Mouse (Mus musculus) urinary bladder, postnatal 36 days (tissue): ENCODE results near the gene Olfr893.
"Not testable (repeated sequence)": the region's sequence is repeated elsewhere in the genome, so short reads cannot be mapped to it uniquely, and the experiment has no call there.

Experiments used
- DNase-seq, 2 experiments: peaks; one replicate each; pipeline ENCODE4 v3.0.0; 2022; ENCODE audit warnings: low spot score in 2 of 2, mixed read lengths in 1 of 2

The Olfr893 gene

GRCm38 (mm10) chr9:38208065-38208464 is at the start of gene Olfr893:
TSS of gene Olfr893 (plus strand) at chr9:38208365.
- DNase-seq, result no peak

GRCm38 (mm10) chr9:38168341-38168740 is 39.8 kb upstream of the Olfr893 start:
- DNase-seq, result not testable (repeated sequence)

DNA sequence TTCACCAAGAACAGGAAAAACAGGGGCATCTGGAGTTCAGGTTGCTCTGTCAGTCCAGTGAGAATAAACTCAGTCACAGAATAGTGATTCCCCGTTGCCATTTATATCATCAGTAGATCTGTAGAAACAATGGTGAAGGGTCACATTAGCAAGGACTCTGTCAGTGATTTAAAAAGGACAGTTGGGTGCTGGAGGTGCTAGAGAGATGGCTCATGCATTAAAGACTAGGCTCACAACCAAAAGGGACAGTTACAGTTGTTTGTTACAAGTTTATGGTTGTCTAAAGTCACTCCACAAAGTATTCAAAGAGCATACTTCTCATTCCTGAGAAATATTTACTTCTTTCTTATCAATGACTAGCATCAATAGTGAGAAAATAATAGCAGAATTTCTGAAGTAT is 27.4 kb upstream of the Olfr893 start, which contains the start of gene Olfr891:
Gene Olfr891, minus strand, starts transcription at position 101 of the 400 bp plus-strand sequence.
- no peak for DNase-seq

DNA sequence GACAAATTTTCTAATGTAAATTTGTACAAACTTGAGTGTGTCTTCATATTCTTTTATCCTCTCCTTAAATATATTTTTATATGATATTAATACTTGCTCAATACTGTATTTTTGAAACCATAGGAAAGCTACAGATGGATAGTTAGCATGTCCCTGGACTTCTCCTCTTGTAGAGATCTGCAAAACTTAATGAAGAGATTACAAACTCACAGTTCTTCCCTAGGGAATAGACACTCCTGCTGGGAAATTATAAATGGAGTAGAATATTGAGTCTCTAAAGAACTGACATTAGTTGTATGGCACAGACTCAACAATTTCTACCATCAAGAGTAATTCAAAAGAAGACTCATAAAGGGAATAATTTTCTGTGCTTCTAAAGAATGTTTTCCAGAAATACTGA is 9.6 kb downstream of the Olfr893 start, which contains the start of gene Olfr894:
Gene Olfr894, plus strand, starts transcription at position 301 of the 400 bp plus-strand sequence.
- no peak for DNase-seq

DNA sequence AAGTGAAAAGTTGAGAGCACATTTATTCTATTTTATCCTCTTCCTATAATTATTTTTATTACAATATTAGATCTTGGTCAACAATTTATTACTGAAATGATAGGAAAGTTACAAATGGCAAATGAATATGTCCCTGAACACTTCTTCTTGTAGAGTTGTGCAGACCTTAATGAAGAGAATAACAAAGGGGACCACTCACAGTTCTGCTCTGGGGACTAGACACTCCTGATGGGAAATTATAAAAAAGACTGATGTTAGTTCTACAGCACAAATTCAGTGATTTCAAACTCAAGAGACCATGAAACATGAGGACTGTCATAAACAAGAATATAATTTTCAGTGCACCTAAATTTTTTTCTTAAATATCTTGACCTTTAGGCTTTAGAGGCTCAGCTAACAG is 44.3 kb downstream of the Olfr893 start, which contains the start of gene Olfr143:
Gene Olfr143, plus strand, starts transcription at position 301 of the 400 bp plus-strand sequence.
- DNase-seq, result no peak
